Mouse (Mus musculus): ENCODE measurements around the gene Nuf2.

The Nuf2 gene

GRCm38 (mm10) chr1:169471185-169471584 lies 60.1 kb downstream of the Nuf2 start:
- no peak for DNase-seq (ENCODE audit: extremely low spot score)

- DNase-seq (ENCODE audit: extremely low spot score), result no peak
These were observed 63.5 kb downstream of the Nuf2 start for GRCm38 (mm10) chr1:169467791-169468190.

GRCm38 (mm10) chr1:169462386-169463115 lies 68.7 kb downstream of the Nuf2 start:
- no peak for DNase-seq (ENCODE audit: extremely low spot score)

GRCm38 (mm10) chr1:169459071-169459782 lies 72.0 kb downstream of the Nuf2 start:
- peak; percentile 78 for DNase-seq (ENCODE audit: extremely low spot score)
